Mouse (Mus musculus): Measurements from ENCODE around the gene Itgad. TPM values are rescaled to one million over a fixed set of nuclear protein-coding genes. Genes with fewer than 3 reads are reported as not detected.
"Not testable (repeated sequence)": the region's sequence is repeated elsewhere in the genome, so short reads cannot be mapped to it uniquely, and the experiment has no call there.

The Itgad gene
- polyA plus RNA-seq (2012; rRNA removed), result 0.09 and 0.39 TPM in 2 replicates

GRCm38 (mm10) chr7:128154076-128154475 lies at the start of gene Itgad:
Gene Itgad, plus strand, starts transcription at chr7:128154376.
- DNase-seq (ENCODE audit: low spot score), result no peak

DNA sequence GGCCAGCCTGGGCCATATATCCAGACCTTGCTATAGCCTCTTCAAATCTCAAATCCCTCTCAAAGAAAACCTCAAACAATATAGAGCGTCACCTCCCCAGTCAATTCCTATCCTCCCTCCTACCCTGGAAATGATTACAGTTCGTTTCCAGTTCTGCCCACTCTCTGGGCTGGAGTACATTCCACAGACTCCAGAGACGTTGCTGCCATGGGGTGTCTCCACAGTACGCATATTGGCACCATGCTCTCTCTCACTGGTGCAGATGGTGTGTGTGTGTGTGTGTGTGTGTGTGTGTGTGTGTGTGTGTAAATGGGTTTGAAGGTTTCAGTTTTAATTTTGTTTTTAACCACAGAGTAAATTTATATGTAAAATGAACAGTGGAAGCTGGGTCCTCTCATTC lies 48.9 kb upstream of the Itgad start:
- peak; percentile 3 for DNase-seq (ENCODE audit: low spot score)

DNA sequence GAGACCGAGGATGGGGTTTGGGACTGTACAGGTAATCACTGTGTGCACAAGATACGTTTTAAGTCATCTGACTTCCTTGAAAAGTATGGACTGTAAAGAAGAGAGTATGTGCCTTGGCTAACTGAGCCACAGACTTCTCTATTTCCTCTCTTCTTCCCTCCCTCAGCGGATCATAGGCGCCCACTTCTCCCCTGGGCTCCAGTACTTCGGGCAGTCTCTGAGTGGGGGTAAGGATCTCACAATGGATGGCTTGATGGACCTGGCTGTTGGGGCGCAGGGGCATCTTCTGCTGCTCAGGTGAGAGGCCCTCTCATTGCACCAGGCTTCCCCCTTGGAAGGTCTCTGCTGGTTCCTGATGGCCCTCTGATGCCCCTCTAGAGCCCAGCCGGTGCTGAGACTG lies 46.7 kb upstream of the Itgad start:
- peak; percentile 2 for DNase-seq (ENCODE audit: low spot score)

GRCm38 (mm10) chr7:128110314-128110713 lies 43.9 kb upstream of the Itgad start:
- no peak for DNase-seq (ENCODE audit: low spot score)

DNA sequence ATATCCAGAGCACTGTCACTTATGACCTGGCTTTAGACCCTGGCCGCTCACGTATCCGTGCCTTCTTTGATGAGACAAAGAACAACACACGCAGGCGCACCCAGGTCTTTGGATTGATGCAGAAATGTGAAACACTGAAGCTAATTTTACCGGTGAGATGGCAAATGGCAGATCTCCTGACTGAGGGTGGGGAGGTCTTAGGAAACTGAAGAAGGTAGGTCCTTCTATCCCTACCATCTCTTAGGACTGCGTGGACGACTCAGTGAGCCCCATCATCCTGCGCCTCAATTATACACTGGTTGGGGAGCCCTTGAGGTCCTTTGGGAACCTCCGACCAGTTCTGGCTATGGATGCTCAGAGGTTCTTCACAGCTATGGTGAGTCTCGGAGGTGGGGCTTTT lies 42.0 kb upstream of the Itgad start:
- DNase-seq (ENCODE audit: low spot score), result peak; percentile 7

DNA sequence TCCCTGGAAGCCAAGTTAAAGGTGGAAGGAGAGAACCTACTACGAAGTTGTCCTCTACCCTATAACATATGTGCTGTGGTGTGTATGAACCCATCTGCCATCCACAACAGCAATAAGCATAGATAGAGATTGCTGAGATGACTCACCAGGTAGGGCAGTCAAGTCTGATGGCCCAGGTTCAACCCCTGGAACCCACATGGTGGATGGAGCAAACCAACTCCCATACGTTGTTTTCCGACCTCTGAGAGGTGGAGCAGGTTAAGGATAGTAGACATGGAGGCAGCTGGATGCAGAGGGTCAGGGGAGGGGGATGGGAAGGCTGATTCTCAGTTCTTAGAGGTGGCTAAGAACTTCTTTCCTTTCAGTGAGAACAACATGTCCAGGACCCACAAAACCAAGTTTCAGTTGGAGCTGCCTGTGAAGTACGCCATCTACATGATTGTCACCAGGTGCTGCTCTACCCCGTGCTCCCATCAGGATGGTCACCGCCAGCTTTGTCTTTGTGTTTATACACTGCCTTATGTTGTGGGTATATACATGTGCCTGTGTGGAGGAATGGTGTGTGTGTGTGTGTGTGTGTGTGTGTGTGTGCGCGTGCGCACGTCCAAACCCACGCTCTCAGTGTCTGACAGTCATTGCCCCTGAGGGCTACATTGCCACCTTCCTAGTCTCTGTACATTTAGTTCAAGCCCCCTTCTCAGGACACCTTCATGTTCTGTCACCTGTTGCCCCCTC lies 39.6 kb upstream of the Itgad start:
- peak; percentile 9 for DNase-seq (ENCODE audit: low spot score)

DNA sequence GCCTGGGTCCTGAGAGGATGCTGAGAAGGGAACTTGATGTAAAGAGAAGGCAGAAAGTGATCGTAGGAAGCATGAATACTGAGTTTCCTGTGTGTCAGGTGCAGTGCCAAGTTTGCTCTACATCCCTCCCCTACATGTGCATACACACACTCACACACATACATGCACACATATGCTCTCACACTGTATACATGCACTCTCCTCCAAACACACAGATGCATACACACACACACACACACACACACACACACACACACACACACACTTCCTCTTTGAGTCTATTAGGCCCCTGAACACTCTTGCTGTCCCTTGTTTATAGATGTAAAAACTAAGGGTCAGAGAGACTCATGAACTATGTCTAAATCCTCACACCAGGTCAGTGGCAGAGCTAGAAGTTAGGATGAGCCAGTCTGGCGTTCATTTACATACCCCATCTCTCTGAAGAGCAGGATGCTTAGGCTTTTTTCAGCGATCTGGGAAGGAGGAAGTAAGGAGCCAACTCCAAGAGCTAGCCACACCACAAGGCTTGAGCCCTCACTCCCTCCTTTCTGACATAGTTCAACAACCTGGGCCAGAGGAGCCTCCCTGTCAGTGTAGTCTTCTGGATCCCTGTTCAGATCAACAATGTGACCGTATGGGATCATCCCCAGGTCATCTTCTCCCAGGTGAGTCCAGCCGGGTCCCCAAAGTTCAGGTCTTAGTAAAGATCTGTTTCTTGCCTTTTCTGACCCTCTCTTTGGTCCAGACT lies 38.8 kb upstream of the Itgad start:
- peak; percentile 6 for DNase-seq (ENCODE audit: low spot score)

DNA sequence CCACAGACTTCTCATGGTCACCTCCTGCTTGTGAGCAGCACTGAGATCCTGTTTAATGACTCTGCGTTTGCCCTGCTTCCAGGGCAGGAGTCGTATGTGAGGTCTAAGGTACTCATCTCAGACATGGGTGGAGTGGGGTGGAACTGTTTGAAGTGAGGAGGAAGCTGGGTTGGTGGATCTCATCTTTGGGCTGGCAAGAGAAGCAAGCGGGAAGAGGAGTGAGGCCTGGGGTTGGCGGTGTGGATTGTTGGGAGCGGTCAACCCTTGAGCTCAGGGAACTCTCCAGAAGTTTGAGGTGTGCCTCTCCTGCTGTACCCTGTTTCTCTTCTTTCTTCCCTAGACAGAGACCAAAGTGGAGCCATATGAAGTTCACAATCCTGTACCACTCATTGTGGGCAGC lies 37.8 kb upstream of the Itgad start:
- DNase-seq (ENCODE audit: low spot score), result peak; percentile 8

- peak; percentile 4 for DNase-seq (ENCODE audit: low spot score)
These were observed 34.3 kb upstream of the Itgad start for GRCm38 (mm10) chr7:128119726-128120490.

DNA sequence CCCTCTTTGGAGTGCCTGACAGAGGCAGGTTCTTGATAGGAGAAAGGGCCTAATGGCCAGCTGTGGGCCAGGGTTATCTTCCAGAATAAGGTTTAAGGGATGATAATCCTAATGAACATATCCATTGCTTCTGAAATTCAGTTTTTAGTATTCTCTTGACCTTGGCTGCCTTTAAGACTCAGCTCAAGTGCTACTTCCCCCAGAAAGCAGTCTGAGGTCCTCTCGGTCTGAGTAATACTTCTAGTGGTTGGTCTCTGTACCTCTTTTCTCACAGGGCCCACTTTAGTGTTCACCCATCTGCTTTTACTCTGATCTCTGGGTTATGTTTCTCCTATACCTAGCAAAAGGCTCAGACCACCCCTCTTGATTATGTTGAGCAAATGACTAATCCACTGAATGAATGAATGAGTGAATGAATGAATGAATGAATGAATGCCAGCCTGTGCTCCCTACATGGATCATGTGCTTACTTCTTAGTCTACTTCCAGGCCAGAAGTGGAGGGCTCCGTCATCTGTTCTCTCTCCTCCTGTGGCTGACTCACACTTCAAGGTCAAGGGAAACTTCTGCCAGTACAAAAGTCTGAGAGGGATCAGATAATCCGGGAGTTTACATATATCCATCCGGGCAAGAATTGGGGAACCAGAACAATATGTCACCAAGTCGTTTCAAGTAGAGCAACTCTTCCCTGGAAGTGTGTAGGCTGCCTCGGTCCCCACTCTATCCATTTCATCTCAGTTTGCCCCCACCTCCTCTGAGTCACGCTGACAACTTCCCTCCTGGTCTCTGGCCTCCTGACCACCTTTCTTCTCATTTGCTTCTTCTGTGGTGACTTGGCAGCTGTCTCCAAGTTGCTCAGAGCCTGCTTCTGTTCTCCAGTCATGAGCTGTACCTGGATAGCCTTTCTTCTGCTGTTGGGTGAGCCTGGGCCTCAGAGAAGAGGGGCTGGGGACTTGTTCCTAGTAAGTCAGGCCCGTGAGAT lies 25.1 kb upstream of the Itgad start, which contains the start of gene Itgax:
Gene Itgax, plus strand, starts transcription at position 807 of the 980 bp plus-strand sequence.
- DNase-seq (ENCODE audit: low spot score), result no peak

DNA sequence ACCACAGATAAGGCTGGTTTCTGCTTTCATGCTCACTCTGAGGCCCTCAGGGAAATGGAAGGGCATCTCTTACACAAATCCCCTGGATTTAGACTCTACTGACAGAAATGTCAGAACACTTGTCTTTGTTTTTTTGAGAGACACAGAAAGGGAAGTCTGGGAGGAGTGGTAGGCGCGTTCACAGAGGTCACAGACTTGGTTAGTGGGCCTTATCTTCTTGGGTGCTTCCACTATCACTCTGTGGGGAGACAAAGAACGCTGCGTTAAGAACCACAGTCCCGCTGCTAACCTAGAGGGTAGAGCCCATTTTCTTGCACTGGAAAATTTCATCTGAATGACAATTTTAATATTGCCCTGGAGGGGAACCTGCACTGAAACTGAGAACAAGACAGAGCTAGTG lies 22.0 kb upstream of the Itgad start:
- no peak for DNase-seq (ENCODE audit: low spot score)

DNA sequence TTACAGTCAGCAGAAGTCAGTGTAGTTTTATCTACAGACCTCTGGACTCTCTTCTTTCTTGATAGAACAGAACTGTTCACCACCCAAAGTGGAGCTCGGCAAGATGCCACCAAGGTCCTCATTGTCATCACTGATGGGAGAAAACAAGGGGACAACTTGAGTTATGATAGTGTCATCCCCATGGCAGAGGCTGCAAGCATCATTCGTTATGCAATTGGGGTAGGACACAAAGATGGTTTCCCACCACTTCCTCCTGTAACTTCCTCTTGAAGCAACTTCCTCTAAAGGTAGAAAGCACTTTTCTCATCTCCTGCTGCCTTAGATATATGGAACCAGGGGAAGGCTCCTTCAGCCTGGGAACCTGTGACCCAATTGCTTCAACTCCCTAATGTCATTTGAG lies 20.6 kb upstream of the Itgad start:
- DNase-seq (ENCODE audit: low spot score), result no peak

DNA sequence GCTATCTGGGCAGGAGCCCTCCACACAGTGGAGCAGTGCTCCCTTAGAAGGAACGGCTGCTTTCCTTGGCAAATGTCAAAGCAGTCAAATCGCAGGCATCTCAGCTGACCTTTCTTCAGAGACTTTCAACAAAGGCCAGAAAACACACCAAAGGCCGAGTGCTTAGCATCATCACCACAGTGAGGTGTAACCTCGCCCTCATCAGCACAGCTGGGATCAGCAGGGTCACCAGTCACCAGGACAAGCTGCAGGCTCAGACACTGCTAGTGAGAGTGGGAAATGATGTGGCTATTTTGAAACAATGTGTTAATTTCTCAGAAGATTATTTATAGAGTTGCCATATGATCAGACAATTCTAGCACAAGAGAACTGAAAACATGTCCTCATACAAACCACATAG lies 17.2 kb upstream of the Itgad start:
- no peak for DNase-seq (ENCODE audit: low spot score)

GRCm38 (mm10) chr7:128139611-128140010 lies 14.6 kb upstream of the Itgad start:
- DNase-seq (ENCODE audit: low spot score), result no peak

DNA sequence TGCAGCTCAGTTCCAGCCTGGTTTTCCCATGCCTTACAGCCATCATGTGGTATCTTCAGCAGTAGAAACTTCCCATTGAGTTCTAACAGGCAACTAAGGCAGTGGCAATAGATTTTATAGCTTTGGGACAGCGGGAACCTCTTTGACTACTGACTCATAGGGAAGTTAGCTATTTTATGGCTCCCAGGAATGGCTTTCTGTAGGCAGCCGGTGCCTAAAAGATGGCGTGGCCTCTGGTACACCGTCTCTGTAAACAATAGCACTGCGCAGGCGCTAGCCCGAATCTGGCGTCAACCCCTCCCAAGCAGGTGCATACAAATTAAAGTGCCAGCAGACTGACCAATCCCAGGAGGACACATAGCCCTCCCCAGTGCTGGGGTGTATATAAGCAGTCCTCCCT lies 3.2 kb upstream of the Itgad start:
- no peak for DNase-seq (ENCODE audit: low spot score)

- no peak for DNase-seq (ENCODE audit: low spot score)
These were observed 748 bp downstream of the Itgad start for GRCm38 (mm10) chr7:128154924-128155323.

- not testable (repeated sequence) for DNase-seq (ENCODE audit: low spot score)
These were observed 4.6 kb downstream of the Itgad start for GRCm38 (mm10) chr7:128158688-128159354.

GRCm38 (mm10) chr7:128164001-128164400 lies 9.8 kb downstream of the Itgad start:
- no peak for DNase-seq (ENCODE audit: low spot score)

DNA sequence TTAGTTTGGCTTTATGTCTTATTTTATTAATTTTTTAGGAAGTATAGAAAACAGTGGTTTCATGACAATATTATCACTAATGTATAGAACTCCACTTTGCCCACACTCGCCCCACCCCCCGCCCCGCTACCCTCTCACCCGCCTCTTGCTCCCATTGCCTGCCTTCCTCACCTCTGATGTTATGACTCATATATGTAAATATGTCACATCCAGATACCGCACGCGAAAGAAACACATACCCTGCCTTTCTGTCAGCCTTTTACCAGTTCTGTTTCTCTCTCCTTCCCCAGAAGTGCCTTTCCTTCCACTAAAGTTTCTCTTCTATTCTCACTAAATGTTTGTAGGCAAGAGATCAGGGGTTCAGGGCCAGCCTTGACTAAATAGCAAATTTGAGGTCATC lies 12.2 kb downstream of the Itgad start:
- DNase-seq (ENCODE audit: low spot score), result no peak

DNA sequence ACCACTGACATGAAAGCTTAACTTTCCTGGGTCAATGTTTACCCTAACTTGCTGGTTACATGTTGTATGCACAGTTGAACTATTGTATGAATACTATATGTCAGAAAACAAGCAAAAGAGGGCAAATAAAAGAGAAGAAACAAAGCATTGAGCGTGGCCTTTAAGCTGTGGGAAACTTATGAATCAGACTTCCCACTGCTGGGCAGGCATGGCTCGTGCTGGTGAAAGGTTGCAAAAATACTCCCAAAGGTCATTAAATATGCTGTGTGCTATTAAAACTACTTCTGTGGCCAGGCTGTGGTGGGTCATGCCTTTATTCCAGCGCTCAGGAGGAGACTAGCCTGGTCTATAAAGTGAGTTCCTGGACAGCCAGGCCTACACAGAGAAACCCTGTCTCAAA lies 15.8 kb downstream of the Itgad start:
- DNase-seq (ENCODE audit: low spot score), result no peak

DNA sequence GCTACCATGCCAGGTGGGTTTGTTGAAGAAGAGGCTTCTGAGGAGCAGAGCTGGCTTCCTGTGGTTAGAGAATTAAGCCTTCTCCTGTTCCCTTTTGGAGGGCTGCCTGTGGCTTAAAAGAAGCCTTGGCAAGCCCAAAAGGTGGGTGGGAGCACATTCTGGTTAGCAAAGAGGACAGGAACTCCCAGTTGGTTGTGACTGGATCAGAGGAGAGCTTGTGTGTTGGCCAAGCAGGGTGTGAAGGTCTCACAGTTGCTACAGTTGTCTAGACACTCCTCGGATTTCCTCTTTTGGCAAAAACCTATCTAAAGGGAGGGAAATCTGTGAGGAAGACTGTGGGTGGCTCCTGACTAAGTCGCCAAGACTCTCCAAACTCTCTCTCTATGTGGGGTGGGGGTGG lies 24.2 kb downstream of the Itgad start:
- no peak for DNase-seq (ENCODE audit: low spot score)
